Mouse (Mus musculus): ENCODE measurements around the gene Esyt2. TPM values are rescaled to one million over a fixed set of nuclear protein-coding genes. Genes with fewer than 3 reads are reported as not detected.
A peak's percentile ranks its signal among the peaks of the same experiment; 100 is the strongest.

Esyt2 gene
- 12.5 and 14.7 TPM in 2 replicates for polyA plus RNA-seq (2016; fragmentation: Nextera tagmentation; extraction: Ambion mirVana)

DNA sequence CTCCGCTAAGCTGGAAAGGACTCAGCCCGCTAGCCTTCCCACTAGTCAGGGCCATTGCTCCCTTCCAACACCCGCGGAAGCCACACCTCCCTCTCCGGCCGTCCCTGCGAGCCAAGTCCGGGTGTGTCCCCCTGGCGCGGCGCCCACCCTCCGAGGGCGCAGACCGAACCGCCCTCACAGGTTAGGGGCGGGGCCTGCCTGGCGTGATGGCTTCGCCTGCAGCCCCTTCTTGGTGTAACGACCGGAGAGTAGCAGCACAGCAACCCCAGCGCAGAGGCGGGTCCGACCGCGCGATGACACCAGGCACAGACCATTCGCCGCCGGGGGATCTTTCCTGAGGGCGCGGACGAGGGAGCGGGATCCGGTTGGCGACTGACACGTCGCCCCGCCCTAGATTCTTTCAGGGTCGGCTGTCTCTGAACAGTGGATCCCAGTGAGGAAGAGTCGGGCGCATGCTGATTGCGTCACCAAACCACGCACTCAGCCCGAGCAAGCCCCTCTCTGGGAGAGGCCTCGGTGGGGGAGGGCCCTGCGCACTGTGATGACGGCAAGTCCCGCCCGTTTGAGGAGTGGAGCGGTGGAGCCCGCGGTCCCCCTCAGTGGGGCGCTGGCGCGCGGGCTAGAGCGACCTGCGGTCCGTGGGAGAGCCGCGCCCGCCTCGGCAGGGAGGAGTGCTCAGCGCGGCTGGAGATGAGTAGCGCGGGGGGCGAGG, at the start of gene Esyt2:
Gene Esyt2 (plus strand): TSS at position 544 of the 712 bp plus-strand sequence.
- Histone ChIP-seq H3K9me3 (no peaks in the 10 kb centered on the region), H3K27me3 (ENCODE audit: insufficient read depth, poor library complexity, severe bottlenecking) (peaks cover 5% of the 10 kb centered on the region; the same call in 1 of the 2 replicates), H3K4me3 (peak within 1 kb of the TSS; percentile 98), H3K27ac (peak within 1 kb of the TSS; percentile 96), H3K36me3 (no peaks in the 10 kb centered on the region), H3K4me1 (peaks cover 3% of the 10 kb centered on the region; the same call in 1 of the 2 replicates)
- peak; percentile 99 for DNase-seq (ENCODE audit: low spot score)
- WGBS, result under 1% methylated on average over 68 of the region's 68 CpGs

DNA sequence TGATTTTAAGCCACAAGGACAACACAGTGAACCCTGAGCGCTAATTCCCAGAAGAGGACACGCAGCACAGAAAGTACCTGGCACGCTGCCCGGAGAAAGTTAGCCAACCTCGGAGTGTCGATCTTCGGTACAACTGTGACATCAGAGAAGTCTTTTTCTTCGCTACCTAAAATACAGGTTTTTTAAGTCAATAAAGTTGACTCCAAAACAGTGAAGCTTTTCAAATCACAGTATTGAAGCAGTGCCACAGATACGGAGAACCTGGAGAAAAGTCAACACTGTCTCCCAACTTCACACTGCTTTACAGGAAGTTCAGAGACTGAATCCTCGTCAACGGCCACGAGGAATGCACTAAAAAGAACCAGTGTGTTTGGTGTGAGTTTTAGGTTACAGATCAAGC, 49.4 kb upstream of the Esyt2 start:
- Histone ChIP-seq H3K27ac (no peak overlapping the region), H3K4me1 (no peaks in the 10 kb centered on the region), H3K36me3 (no peaks in the 10 kb centered on the region), H3K27me3 (ENCODE audit: insufficient read depth, poor library complexity, severe bottlenecking) (no peaks in the 10 kb centered on the region), H3K9me3 (no peaks in the 10 kb centered on the region), H3K4me3 (no peak overlapping the region)
- WGBS, result 76% methylated on average over 12 of the region's 12 CpGs
- DNase-seq (ENCODE audit: low spot score), result no peak

DNA sequence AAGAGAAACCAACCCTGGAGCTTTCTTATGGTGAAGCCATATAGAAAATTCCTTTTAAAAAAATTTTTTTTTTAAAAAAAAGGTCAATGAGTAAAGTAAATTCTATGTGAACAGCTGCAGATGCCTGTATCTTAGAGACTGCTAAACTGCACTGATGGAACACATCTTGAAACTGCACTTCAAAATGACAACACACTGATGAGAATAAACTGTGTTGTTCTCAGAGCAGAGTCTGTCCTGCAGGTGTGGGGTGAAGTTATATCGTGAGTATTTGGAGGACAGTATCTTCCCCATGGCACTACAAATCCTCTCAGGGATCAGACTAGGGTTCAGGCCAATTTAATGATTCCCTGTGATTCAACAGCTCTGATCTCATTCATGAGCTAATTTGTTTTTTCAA, 48.9 kb upstream of the Esyt2 start:
- Histone ChIP-seq H3K36me3 (no peaks in the 10 kb centered on the region), H3K4me3 (no peak overlapping the region), H3K27ac (no peak overlapping the region), H3K9me3 (no peaks in the 10 kb centered on the region), H3K4me1 (no peaks in the 10 kb centered on the region), H3K27me3 (ENCODE audit: insufficient read depth, poor library complexity, severe bottlenecking) (no peaks in the 10 kb centered on the region)
- no peak for DNase-seq (ENCODE audit: low spot score)
- WGBS, result 72% methylated on average over 1 of the region's 1 CpGs

DNA sequence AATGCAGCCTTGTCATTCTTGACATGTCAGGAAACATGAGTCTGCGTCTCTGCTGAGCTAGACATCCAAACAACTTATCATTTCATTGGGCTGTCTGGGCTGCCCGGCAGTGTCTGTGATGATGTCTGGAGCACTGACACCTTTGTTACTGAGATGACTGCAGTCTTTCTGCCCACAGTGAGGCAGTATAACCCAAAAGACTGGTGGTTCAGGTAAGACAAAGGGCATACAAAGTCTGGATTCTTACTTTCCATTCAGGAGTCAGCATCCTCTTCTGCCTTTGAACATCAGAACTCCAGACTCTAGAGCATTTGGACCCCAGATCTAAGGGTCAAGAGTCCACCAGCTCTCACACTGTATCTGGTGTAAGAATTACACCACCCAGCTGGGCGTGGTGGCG, 45.6 kb upstream of the Esyt2 start:
- WGBS, result 69% methylated on average over 4 of the region's 4 CpGs
- DNase-seq (ENCODE audit: low spot score), result no peak

DNA sequence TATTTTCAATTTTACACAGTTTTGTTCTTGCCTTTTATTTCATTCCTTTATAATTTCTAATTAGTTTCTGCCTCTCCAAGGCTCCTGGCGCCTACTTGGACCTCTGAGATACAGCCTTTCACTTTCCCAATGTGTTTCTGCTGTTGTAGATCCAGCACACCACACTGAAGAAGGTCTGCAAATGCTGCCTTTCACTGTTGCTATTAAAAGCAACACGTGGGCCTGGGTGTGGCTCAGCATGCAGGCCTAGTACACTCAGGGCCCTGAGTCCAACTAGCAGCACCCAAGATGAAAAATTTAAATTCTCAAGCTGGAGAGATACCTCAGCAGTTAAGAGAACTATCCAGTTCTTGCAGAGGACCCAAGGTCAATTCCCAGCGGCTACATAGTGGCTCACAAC, 44.3 kb upstream of the Esyt2 start:
- H3K27ac ChIP-seq, result no peak overlapping the region
- no peak overlapping the region for H3K4me3 ChIP-seq
- no peaks in the 10 kb centered on the region for H3K9me3 ChIP-seq
- H3K36me3 ChIP-seq, result no peaks in the 10 kb centered on the region
- no peaks in the 10 kb centered on the region for H3K4me1 ChIP-seq
- no peaks in the 10 kb centered on the region for H3K27me3 ChIP-seq (ENCODE audit: insufficient read depth, poor library complexity, severe bottlenecking)
- 74% methylated on average over 3 of the region's 3 CpGs for WGBS
- DNase-seq (ENCODE audit: low spot score), result no peak

More for the DNA sequence above, 45.6 kb upstream of the Esyt2 start:
- Histone ChIP-seq H3K4me3 (no peak overlapping the region), H3K36me3 (no peaks in the 10 kb centered on the region), H3K9me3 (no peaks in the 10 kb centered on the region), H3K27ac (no peak overlapping the region), H3K27me3 (ENCODE audit: insufficient read depth, poor library complexity, severe bottlenecking) (no peaks in the 10 kb centered on the region), H3K4me1 (no peaks in the 10 kb centered on the region)

DNA sequence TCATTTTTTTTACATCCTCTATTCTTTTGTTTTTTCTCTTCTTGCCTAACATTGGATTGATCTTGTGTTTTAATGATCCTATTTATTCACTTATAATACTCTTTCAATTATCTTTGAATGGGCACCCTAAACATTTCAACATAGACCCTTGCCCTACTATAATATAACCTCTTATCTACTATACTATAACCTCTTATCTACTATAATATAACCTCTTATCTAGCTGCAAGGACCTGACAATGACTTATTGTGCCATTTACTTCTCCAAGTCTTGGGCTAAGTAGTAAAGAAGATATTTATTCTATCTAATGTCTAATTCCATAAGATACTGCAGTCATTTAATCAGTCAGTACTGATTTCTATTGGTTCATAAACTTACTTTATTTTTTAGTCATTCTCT, 42.6 kb upstream of the Esyt2 start:
- Histone ChIP-seq H3K4me3 (no peak overlapping the region), H3K4me1 (no peaks in the 10 kb centered on the region), H3K27ac (no peak overlapping the region), H3K9me3 (no peaks in the 10 kb centered on the region), H3K27me3 (ENCODE audit: insufficient read depth, poor library complexity, severe bottlenecking) (no peaks in the 10 kb centered on the region), H3K36me3 (no peaks in the 10 kb centered on the region)
- DNase-seq (ENCODE audit: low spot score), result no peak

DNA sequence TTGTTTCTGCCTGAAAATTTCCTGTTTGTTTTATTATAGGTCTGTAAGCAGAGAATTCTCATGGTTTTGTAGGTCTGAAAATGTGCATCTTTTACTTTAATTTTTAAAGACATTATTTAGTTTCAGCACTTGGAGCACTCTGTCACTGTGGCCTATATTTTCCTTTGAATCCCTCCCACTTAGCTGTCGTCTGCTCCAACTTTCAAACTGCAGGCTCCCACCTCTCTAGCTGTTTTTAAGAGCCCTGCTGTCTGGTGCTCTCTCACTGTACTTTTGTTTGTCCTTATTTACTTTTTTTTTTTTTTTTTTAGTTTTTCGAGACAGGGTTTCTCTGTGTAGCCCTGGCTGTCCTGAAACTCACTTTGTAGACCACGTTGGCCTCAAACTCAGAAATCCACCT, 42.2 kb upstream of the Esyt2 start:
- Histone ChIP-seq H3K4me1 (no peaks in the 10 kb centered on the region), H3K9me3 (no peaks in the 10 kb centered on the region), H3K27ac (no peak overlapping the region), H3K36me3 (no peaks in the 10 kb centered on the region), H3K4me3 (no peak overlapping the region), H3K27me3 (ENCODE audit: insufficient read depth, poor library complexity, severe bottlenecking) (no peaks in the 10 kb centered on the region)
- 76% methylated on average over 3 of the region's 3 CpGs for WGBS
- no peak for DNase-seq (ENCODE audit: low spot score)

DNA sequence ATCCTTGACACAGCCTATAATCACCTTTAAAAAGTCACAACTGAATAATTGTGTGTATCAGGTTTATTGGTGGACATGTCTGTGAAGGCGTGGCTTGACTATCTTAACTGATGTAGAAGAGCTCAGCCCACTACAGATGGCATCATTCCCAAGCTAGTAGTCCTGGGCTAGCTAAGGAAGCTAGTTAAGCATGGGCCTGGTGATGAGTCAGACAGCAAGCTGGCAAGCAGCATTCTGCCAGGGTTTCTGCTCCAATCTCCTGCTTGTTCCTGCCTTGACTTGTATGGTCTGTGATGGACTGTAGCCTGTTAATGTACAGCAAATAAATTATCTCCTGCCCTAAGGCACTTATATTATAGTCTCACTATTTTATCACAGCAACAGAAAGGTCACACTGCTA, 36.4 kb upstream of the Esyt2 start:
- H3K4me3 ChIP-seq, result no peak overlapping the region
- no peaks in the 10 kb centered on the region for H3K4me1 ChIP-seq
- DNase-seq (ENCODE audit: low spot score), result no peak
- H3K27ac ChIP-seq, result no peak overlapping the region
- H3K9me3 ChIP-seq, result no peaks in the 10 kb centered on the region
- 69% methylated on average over 1 of the region's 1 CpGs for WGBS
- H3K27me3 ChIP-seq (ENCODE audit: insufficient read depth, poor library complexity, severe bottlenecking), result no peaks in the 10 kb centered on the region
- H3K36me3 ChIP-seq, result peaks cover 4% of the 10 kb centered on the region; the same call in 1 of the 2 replicates

DNA sequence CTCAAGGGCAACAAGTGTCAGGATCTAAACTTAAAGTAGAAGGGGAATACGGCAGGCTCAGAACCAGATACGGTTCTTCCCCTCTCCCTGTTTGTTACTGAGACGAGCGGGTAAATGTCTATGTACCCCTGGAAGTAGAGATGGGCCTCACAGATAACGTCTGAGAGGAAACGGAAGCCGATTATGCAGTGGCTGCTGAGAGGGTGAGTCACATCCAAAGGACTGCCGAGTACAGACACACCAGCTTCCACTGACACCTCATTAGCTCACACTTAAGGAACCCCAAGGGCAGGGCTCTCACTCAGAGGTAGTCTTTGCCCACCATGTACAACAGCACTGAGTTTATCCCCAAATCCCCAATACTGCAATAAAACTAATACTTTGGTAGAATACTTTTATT, 26.3 kb upstream of the Esyt2 start:
- 0 out of 2 replicates have a peak, but pooled peaks cover 3% of the 10 kb centered on the region for H3K36me3 ChIP-seq
- H3K27me3 ChIP-seq (ENCODE audit: insufficient read depth, poor library complexity, severe bottlenecking), result peaks cover 7% of the 10 kb centered on the region; the same call in 1 of the 2 replicates
- no peaks in the 10 kb centered on the region for H3K9me3 ChIP-seq
- WGBS, result 32% methylated on average over 8 of the region's 8 CpGs
- H3K4me3 ChIP-seq, result no peak overlapping the region
- no peak for DNase-seq (ENCODE audit: low spot score)
- H3K27ac ChIP-seq, result no peak overlapping the region
- no peaks in the 10 kb centered on the region for H3K4me1 ChIP-seq

DNA sequence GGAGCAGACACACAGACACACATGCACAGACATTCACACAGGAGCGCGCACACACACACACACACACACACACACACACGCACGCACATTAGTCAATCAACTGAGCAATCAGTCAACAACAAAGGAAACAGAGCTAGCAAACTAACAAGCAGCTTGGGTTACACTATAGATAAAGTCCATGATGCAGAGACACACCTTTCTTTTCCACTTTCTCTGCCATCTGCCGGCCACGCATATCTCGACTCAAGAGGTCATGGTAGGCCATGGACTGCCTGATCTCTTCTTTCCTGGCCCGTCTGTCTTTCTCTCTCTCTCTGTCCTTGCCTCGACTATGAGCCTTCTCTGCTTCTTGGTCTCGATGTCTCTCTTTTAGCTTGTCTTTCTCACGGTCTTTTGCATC, 25.4 kb upstream of the Esyt2 start:
- H3K9me3 ChIP-seq, result no peaks in the 10 kb centered on the region
- 80% methylated on average over 11 of the region's 11 CpGs for WGBS
- no peaks in the 10 kb centered on the region for H3K4me1 ChIP-seq
- no peak overlapping the region for H3K4me3 ChIP-seq
- H3K27ac ChIP-seq, result no peak overlapping the region
- 0 out of 2 replicates have a peak, but pooled peaks cover 3% of the 10 kb centered on the region for H3K36me3 ChIP-seq
- peaks cover 7% of the 10 kb centered on the region; the same call in 1 of the 2 replicates for H3K27me3 ChIP-seq (ENCODE audit: insufficient read depth, poor library complexity, severe bottlenecking)
- DNase-seq (ENCODE audit: low spot score), result no peak

DNA sequence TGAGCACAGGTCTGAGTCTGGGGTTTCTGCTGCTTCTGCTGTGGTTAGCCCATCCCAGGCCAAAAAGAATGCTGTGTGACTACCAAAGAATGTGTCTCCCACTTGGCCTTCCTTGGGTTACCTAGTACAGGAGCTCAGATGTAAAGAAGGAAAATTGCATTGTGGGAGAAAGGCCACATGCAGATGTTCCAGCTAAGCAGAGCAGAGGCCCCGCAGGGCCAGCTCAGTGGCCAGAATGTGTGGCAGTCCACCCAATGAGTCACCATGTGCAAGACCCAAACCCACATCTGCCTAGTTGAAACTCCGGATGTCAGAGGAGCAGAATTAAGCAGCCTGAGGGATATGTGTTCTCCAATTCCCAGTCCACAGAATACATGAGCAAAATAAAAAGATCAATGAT, 22.7 kb upstream of the Esyt2 start:
- Histone ChIP-seq H3K36me3 (0 out of 2 replicates have a peak, but pooled peaks cover 3% of the 10 kb centered on the region), H3K4me3 (no peak overlapping the region), H3K27ac (no peak overlapping the region), H3K4me1 (peaks cover 6% of the 10 kb centered on the region; the same call in 1 of the 2 replicates), H3K9me3 (no peaks in the 10 kb centered on the region), H3K27me3 (ENCODE audit: insufficient read depth, poor library complexity, severe bottlenecking) (peaks cover 11% of the 10 kb centered on the region; the same call in 1 of the 2 replicates)
- no peak for DNase-seq (ENCODE audit: low spot score)
- WGBS, result 78% methylated on average over 2 of the region's 2 CpGs

DNA sequence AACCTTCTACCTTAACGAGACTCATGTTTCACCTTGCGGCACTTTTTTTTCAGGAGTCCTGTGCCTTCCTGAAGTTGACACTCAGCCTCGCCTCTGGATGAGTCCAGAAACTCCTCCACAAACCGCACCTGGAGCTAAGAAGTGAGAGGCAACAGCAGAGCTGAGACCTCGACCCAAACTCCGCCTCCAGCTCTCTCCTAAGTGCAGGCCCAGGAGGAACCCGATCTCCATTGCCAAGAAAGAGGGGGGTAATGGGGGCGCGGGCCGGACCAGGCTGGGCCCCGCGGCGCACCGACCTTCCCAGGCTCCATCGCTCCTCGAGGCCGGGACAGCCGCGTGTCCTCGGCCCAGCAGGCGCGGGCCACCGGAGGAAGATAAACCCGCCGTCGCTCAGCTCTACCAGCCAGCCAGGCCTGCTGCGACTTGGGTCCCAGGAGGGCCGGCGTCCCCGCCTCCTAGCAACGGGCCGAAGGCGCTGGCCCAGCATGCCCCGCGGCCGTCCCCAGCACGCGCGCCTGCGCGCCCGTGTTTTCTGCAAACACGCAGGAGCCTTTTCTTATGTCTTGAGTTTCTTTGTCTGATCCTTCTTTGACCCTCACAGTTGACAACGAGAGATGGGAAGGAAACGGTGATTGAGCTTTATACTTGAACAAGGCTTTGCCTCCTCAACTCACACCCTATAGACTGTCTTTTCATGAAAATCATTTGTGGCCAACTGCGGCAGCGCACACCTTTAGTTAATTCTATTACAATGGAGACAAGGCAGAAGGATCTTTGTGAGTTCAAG, 18.2 kb upstream of the Esyt2 start, which contains the start of gene Wdr60:
Gene Wdr60 (minus strand): TSS at position 468 of the 787 bp plus-strand sequence.
- Histone ChIP-seq H3K36me3 (no peaks in the 10 kb centered on the region), H3K4me1 (peaks cover 11% of the 10 kb centered on the region; the same call in 1 of the 2 replicates), H3K27me3 (ENCODE audit: insufficient read depth, poor library complexity, severe bottlenecking) (peaks cover 29% of the 10 kb centered on the region; the same call in 1 of the 2 replicates), H3K4me3 (peak within 1 kb of the TSS; percentile 70), H3K27ac (peak within 1 kb of the TSS; percentile 85), H3K9me3 (no peaks in the 10 kb centered on the region)
- peak; percentile 92 for DNase-seq (ENCODE audit: low spot score)
- 5% methylated on average over 40 of the region's 47 CpGs for WGBS

DNA sequence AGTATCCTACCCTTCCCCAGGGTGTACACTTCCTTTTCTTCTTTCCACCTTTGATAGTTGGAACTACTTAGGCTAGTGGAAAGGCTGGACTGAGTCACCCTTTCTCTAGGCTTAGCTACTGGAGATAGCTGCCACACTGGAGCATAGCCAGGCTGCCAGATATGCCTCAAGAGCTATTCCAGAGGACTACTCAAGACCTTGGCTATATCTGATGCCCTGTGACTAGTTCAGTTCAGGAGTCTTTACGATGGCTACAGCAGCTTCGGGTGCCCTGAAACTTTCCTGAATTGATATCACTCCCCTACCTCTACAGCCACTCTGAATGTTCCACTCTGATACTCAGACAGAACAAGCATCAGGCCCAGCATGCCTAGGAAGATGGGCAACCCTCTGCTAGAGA, 16.2 kb upstream of the Esyt2 start:
- H3K27ac ChIP-seq, result no peak overlapping the region
- peaks cover 11% of the 10 kb centered on the region; the same call in 1 of the 2 replicates for H3K4me1 ChIP-seq
- H3K9me3 ChIP-seq, result no peaks in the 10 kb centered on the region
- H3K36me3 ChIP-seq, result no peaks in the 10 kb centered on the region
- no peak overlapping the region for H3K4me3 ChIP-seq
- H3K27me3 ChIP-seq (ENCODE audit: insufficient read depth, poor library complexity, severe bottlenecking), result peaks cover 41% of the 10 kb centered on the region
- no peak for DNase-seq (ENCODE audit: low spot score)
- WGBS, result 68% methylated on average over 2 of the region's 2 CpGs

All from heart, embryonic 10.5 days (tissue).